Mouse (Mus musculus) spleen, adult 2 months (tissue): ENCODE data around the gene Tnfaip8l1. TPM values are rescaled to one million over a fixed set of nuclear protein-coding genes. Genes with fewer than 3 reads are reported as not detected.

Source experiments
- DNase-seq, 2 experiments: peaks; one replicate each; pipeline versions ENCODE4 v3.0.0 to v3.0.0-alpha.2; 2012 to 2021; ENCODE audit warnings: low spot score in 2 of 2, low read depth in 1 of 2
- H3K27ac ChIP-seq: fragments of 200-500 bp; 2 replicates; pipeline ENCODE4 v1.5.1; 2012; ENCODE audit warnings: low read length, inconsistent platforms; ENCODE audit not compliant: insufficient read depth
- H3K27me3 ChIP-seq: fragments of 200-500 bp; 2 replicates; pipeline ENCODE4 v1.6.1; 2012; ENCODE audit warnings: mild to moderate bottlenecking, moderate library complexity, low read length, inconsistent platforms; ENCODE audit not compliant: control insufficient read depth, insufficient read depth
- H3K36me3 ChIP-seq: fragments of 200-500 bp; 2 replicates; pipeline ENCODE4 v1.6.1; 2012; ENCODE audit warnings: mild to moderate bottlenecking, low read length, inconsistent platforms; ENCODE audit not compliant: control insufficient read depth, insufficient read depth
- H3K4me1 ChIP-seq: fragments of 200-500 bp; 2 replicates; pipeline ENCODE4 v1.6.1; 2011; ENCODE audit warnings: inconsistent platforms; ENCODE audit not compliant: control insufficient read depth, insufficient read depth, insufficient read length
- H3K4me3 ChIP-seq: fragments of 200-500 bp; 2 replicates; pipeline ENCODE4 v1.5.1; 2011; ENCODE audit warnings: mild to moderate bottlenecking, inconsistent platforms; ENCODE audit not compliant: insufficient read depth, insufficient read length; ENCODE audit errors: extremely low read depth
- CTCF ChIP-seq: fragments of 200-500 bp; IDR thresholded peaks from 2 replicates; pipeline ENCODE4 v1.5.1; 2011; ENCODE audit warnings: mild to moderate bottlenecking, inconsistent platforms; ENCODE audit not compliant: insufficient read depth, insufficient read length, insufficient replicate concordance; ENCODE audit errors: extremely low read depth
- POLR2A ChIP-seq: fragments of 200-500 bp; IDR thresholded peaks from 2 replicates; pipeline ENCODE4 v1.6.1; 2011; ENCODE audit warnings: low read depth, low read length, inconsistent platforms
- whole genome bisulfite sequencing: fragments of 180-500 bp; shearing (Covaris S2); methylation state at CpG from one replicate; pipeline ENCODE4 v1.1.7; 2018; 5-methylcytosine and 5-hydroxymethylcytosine counted together
- polyA plus RNA-seq: library from polyadenylated mRNA; depleted of rRNA; stranded (reverse); fragments of >200 nt; gene quantifications from 2 replicates; pipeline ENCODE4 v1.2.3, GENCODE M21; 2012

The Tnfaip8l1 gene
- polyA plus RNA-seq, 1 experiment = 7.3 TPM

DNA sequence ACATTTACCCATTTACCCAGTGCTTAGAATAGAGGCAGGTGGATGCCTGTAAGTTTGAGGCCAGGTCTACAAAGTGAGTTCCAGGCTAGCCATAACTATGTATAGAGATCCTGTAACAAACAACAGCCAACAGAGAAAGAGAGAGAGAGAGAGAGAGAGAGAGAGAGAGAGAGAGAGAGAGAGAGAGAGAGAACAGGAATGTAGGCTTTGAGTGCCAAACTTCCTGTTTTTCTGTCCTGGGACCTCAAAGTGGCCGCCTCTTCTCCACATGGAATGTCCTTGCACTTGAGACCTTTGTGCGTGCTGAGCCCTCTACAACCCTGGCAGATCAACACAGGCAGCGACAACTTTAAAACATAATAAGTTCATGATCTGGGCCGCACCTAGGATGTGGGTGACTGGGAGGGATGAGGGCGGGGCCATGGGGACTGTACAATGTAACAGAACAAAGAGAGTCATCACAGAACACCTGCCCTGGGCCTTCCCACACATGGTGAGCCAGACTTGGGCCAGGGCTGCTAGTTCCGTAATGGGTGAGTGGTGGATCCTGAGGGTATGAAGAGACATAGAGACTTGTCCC is 1.3 kb downstream of the Tnfaip8l1 start:
- no peaks in the 10 kb centered on the region; the same call in 1 of the 2 replicates for H3K4me1 ChIP-seq
- H3K36me3 ChIP-seq = no peaks in the 10 kb centered on the region
- WGBS = 60% methylated on average over 6 of the region's 6 CpGs
- DNase-seq = peak; percentile 28 to 40
- H3K4me3 ChIP-seq = peak overlapping the region; percentile 29; the same call in 1 of the 2 replicates
- TF ChIP-seq CTCF (no peak), POLR2A (no peak; the same call in 1 of the 2 replicates)
- peak overlapping the region; percentile 78 for H3K27ac ChIP-seq
- no peaks in the 10 kb centered on the region for H3K27me3 ChIP-seq

- H3K4me1 ChIP-seq = no peaks in the 10 kb centered on the region; the same call in 1 of the 2 replicates
- H3K27ac ChIP-seq = no peak overlapping the region
- WGBS = 49% methylated on average over 3 of the region's 3 CpGs
- no peak for DNase-seq
- no peaks in the 10 kb centered on the region for H3K36me3 ChIP-seq
- H3K27me3 ChIP-seq = no peaks in the 10 kb centered on the region
- H3K4me3 ChIP-seq = no peak overlapping the region
- TF ChIP-seq POLR2A = no peak
- TF ChIP-seq CTCF = no peak
Measured at GRCm38 (mm10) chr17:56164510-56164909, 2.2 kb downstream of the Tnfaip8l1 start.

GRCm38 (mm10) chr17:56165671-56166070 is 3.4 kb downstream of the Tnfaip8l1 start:
- WGBS = 85% methylated on average over 11 of the region's 11 CpGs
- Histone ChIP-seq H3K27me3 (no peaks in the 10 kb centered on the region), H3K27ac (no peak overlapping the region), H3K4me3 (no peak overlapping the region), H3K4me1 (no peaks in the 10 kb centered on the region; the same call in 1 of the 2 replicates), H3K36me3 (no peaks in the 10 kb centered on the region)
- DNase-seq = no peak
- TF ChIP-seq POLR2A (no peak), CTCF (no peak)

DNA sequence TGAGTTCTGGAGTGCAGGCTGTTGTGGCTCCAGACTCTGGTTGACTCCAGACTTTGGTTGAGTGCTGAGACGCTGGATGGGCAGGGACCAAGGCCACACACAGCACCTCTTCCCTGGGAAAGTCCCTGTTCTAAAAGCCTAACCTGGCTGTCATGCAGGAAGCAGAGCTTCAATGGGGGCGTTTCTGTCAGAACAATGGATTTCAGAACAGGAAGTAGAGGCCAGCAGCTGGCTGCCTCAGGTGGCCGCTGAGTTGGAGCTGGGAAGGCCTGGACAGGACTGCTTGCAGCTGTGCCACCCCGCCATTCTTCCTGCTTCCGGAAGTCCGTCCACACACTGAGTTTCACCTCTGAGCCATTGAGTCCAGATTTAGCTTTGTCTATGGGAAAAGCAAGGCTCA is 7.6 kb downstream of the Tnfaip8l1 start:
- 53% methylated on average over 6 of the region's 6 CpGs for WGBS
- no peaks in the 10 kb centered on the region for H3K27me3 ChIP-seq
- no peaks in the 10 kb centered on the region for H3K36me3 ChIP-seq
- DNase-seq = no peak
- TF ChIP-seq CTCF = no peak
- TF ChIP-seq POLR2A = no peak
- H3K4me3 ChIP-seq = no peak overlapping the region
- H3K27ac ChIP-seq = 0 out of 2 replicates have a peak overlapping the region, but pooled peaks have one; percentile 8
- H3K4me1 ChIP-seq = no peaks in the 10 kb centered on the region

DNA sequence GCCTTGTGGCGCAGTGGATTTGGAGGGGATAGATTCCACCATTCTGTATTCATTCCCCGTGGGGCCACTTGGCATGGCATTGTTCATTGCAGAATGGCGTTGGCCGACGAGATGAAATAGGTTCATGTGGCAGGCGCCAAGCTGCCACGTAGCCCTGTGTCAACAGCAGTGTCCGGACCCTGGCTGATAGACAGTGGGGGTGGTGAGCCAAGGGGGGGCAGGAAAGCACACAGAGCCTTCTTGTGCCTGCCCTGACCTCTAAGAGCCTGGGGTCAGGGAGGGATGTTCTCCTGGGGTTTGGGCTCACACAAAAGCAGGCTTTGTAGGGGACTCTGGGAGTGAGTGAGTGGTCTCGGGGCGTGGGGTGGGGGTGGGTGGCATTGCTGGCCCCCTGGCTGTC is 8.4 kb downstream of the Tnfaip8l1 start:
- Histone ChIP-seq H3K36me3 (no peaks in the 10 kb centered on the region), H3K27ac (0 out of 2 replicates have a peak overlapping the region, but pooled peaks have one; percentile 8), H3K4me3 (no peak overlapping the region), H3K27me3 (no peaks in the 10 kb centered on the region), H3K4me1 (no peaks in the 10 kb centered on the region)
- 86% methylated on average over 10 of the region's 10 CpGs for WGBS
- DNase-seq = no peak
- TF ChIP-seq POLR2A = no peak
- no peak for TF ChIP-seq CTCF

GRCm38 (mm10) chr17:56171456-56171855 is 9.2 kb downstream of the Tnfaip8l1 start:
- H3K4me3 ChIP-seq = no peak overlapping the region
- peaks cover 1% of the 10 kb centered on the region; the same call in 1 of the 2 replicates for H3K36me3 ChIP-seq
- H3K27me3 ChIP-seq = no peaks in the 10 kb centered on the region
- H3K27ac ChIP-seq = no peak overlapping the region
- DNase-seq = no peak
- H3K4me1 ChIP-seq = no peaks in the 10 kb centered on the region
- TF ChIP-seq CTCF (no peak), POLR2A (no peak)
- WGBS = 88% methylated on average over 9 of the region's 9 CpGs

GRCm38 (mm10) chr17:56171881-56172280 is 9.6 kb downstream of the Tnfaip8l1 start:
- Histone ChIP-seq H3K36me3 (peaks cover 6% of the 10 kb centered on the region), H3K27me3 (no peaks in the 10 kb centered on the region), H3K4me1 (no peaks in the 10 kb centered on the region), H3K4me3 (no peak overlapping the region), H3K27ac (no peak overlapping the region)
- DNase-seq = no peak
- WGBS = 94% methylated on average over 17 of the region's 17 CpGs
- no peak for TF ChIP-seq CTCF
- TF ChIP-seq POLR2A = no peak
